Mouse (Mus musculus): ENCODE measurements around the gene Terb2.

DNA sequence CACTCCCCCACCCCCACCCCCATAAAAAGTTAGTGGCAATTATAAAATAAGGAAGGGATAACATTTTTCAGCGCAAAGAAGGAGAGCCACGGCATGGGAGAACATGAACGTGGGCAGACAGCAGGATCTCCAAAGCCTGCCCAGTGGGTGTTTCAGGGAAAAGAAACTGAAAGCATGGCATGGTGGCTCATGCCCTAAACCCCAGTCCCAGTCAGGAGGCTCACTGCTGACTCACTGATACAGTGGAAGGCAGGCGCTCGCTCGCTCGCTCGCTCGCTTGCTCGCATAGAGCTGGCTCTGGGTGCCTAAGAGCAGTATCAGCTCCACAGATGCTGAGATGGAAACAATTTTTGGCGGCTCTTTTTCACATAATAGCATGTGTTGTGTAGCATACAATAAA is 21.8 kb upstream of the Terb2 start:
- TF ChIP-seq CTCF (IDR thresholded peaks at IDR 0.05; ENCODE audit: insufficient read depth, low read length) (no peak), POLR2A (IDR thresholded peaks at IDR 0.05; ENCODE audit: borderline replicate concordance, extremely low read depth, low read depth, low read length) (no peak)
